Mouse (Mus musculus) lung, embryonic 15.5 days (tissue): ENCODE results near the gene Zfyve1. TPM values are rescaled to one million over a fixed set of nuclear protein-coding genes. Genes with fewer than 3 reads are reported as not detected.

Source experiments
- polyA plus RNA-seq: library from polyadenylated mRNA; unstranded; fragments of >200 nt; fragmentation: Nextera tagmentation; extraction: Ambion mirVana; gene quantifications from 2 replicates; pipeline ENCODE4 v1.2.1, GENCODE M21; 2015

Zfyve1 gene
- polyA plus RNA-seq, 1 experiment from 2014 or later, result 19.0 TPM

Other genes with a start within 250 kb of the Zfyve1 start
- 2.7 and 3.7 TPM in 2 replicates for gene Dpf3, start 109.5 kb downstream of the Zfyve1 start, polyA plus RNA-seq
- 21.9 and 24.0 TPM in 2 replicates for gene Dcaf4, start 76.8 kb downstream of the Zfyve1 start, polyA plus RNA-seq
- gene Rbm25, start 34.0 kb upstream of the Zfyve1 start, polyA plus RNA-seq, result 227 and 250 TPM in 2 replicates
- 51.7 and 52.6 TPM in 2 replicates for gene Psen1, start 90.9 kb upstream of the Zfyve1 start, polyA plus RNA-seq
- 0.69 and 0.93 TPM in 2 replicates for gene Papln, start 166.4 kb upstream of the Zfyve1 start, polyA plus RNA-seq